Comparison of ENCODE assay signal across 20 mouse cellular contexts in genomic region chr16:4035575-4035974, GRCm38 (mm10). TPM values are rescaled to one million over a fixed set of nuclear protein-coding genes. Genes with fewer than 3 reads are reported as not detected.
DNase-seq lines count a peak whose midpoint lies in the region; ATAC-seq lines count a peak whose summit lies in the region.
"Had no signal": no experiment of that assay in that cellular context is flagged by ENCODE, and none has a peak within 500 bp of the region (broad histone marks: within the 10 kb centered on the region; RNA-seq: fewer than 3 reads in every experiment).

No protein-coding gene starts in this region.

- H3K27ac ChIP-seq in kidney, embryonic 16.5 days (ENCODE audit: low read length) = no peak overlapping the region
- H3K27ac ChIP-seq: embryonic facial prominence, embryonic 15.5 days; forebrain, embryonic 15.5 days; hindbrain, embryonic 13.5 days had no signal

- peaks cover 7% of the 10 kb centered on the region; the same call in 1 of the 2 replicates for H3K4me1 ChIP-seq in kidney, embryonic 16.5 days (ENCODE audit: insufficient read depth, low read length)
- H3K4me1 ChIP-seq: embryonic facial prominence, embryonic 15.5 days; forebrain, embryonic 15.5 days; hindbrain, embryonic 13.5 days had no signal

- 78% methylated on average over 2 of the region's 2 CpGs for WGBS in kidney, embryonic 16.5 days

- no peak overlapping the region for H3K4me2 ChIP-seq in kidney, embryonic 16.5 days (replicated peaks; ENCODE audit: low read depth, low read length)
- H3K4me2 ChIP-seq: embryonic facial prominence, embryonic 15.5 days; forebrain, embryonic 15.5 days; hindbrain, embryonic 13.5 days had no signal

- ATAC-seq in kidney, embryonic 16.5 days (ENCODE audit: low FRiP score, low TSS enrichment) = no peak
- ATAC-seq: activated CD4-positive, CD25-positive, alpha-beta regulatory T cell, adult 4 months; forebrain, embryonic 15.5 days; Patski had no signal

- no peaks in the 10 kb centered on the region for H3K27me3 ChIP-seq in kidney, embryonic 16.5 days (ENCODE audit: insufficient read depth, low read length)
- H3K27me3 ChIP-seq: CH12.LX; embryonic facial prominence, embryonic 15.5 days; forebrain, embryonic 15.5 days; hindbrain, embryonic 13.5 days; Patski had no signal

- peak; percentile 74 for DNase-seq in kidney, adult 11 months
- DNase-seq in kidney, postnatal 14 days = no peak
- DNase-seq in kidney, adult 9 months = peak; percentile 79
- peak; percentile 19 for DNase-seq in fat pad, adult 2 months (ENCODE audit: extremely low read depth, low read depth, low spot score)
- DNase-seq in embryo, embryonic 9.5 days (ENCODE audit: extremely low spot score) = no peak
- no peak for DNase-seq in urinary bladder, postnatal 25 days (ENCODE audit: low spot score)
- DNase-seq: adrenal gland, postnatal 25 days; cerebellum, adult 18-20 months; cerebellum, adult 9-11 months; gastrocnemius, postnatal 36 days; heart, adult 11 months; heart, postnatal 10 days had no signal

- no peak overlapping the region for H3K4me3 ChIP-seq in kidney, embryonic 16.5 days (ENCODE audit: low read length)
- H3K4me3 ChIP-seq: embryonic facial prominence, embryonic 15.5 days; erythroblast, embryonic 14.5 days; forebrain, embryonic 15.5 days; hindbrain, embryonic 13.5 days had no signal

- H3K9ac ChIP-seq in kidney, embryonic 16.5 days (replicated peaks; ENCODE audit: low read length) = no peak overlapping the region
- H3K9ac ChIP-seq: embryonic facial prominence, embryonic 15.5 days; forebrain, embryonic 15.5 days; hindbrain, embryonic 13.5 days had no signal

- peaks cover 39% of the 10 kb centered on the region for H3K36me3 ChIP-seq in kidney, embryonic 16.5 days (ENCODE audit: insufficient read depth, low read length)

- H3K9me3 ChIP-seq in kidney, embryonic 16.5 days (ENCODE audit: low read length) = no peaks in the 10 kb centered on the region
- H3K9me3 ChIP-seq: embryonic facial prominence, embryonic 15.5 days; forebrain, embryonic 15.5 days; hindbrain, embryonic 13.5 days had no signal

RNA-seq across cellular contexts. Expression of gene Dnase1, which starts 1.2 kb away (rescaled TPM):
- polyA plus RNA-seq in kidney, embryonic 16.5 days (2015; fragmentation: Nextera tagmentation; extraction: Ambion mirVana) = 6.5 and 7.8 TPM in 2 replicates
- polyA plus RNA-seq: erythroblast, embryonic 14.5 days had no signal

RNA-seq across cellular contexts. Expression of gene Slx4, which starts 32.0 kb away (rescaled TPM):
- 21.6 and 25.8 TPM in 2 replicates for polyA plus RNA-seq in kidney, embryonic 16.5 days (2015; fragmentation: Nextera tagmentation; extraction: Ambion mirVana)

RNA-seq across cellular contexts. Expression of gene Trap1, which starts 42.1 kb away (rescaled TPM):
- polyA plus RNA-seq in kidney, embryonic 16.5 days (2015; fragmentation: Nextera tagmentation; extraction: Ambion mirVana) = 126 and 128 TPM in 2 replicates

RNA-seq across cellular contexts. Expression of gene Nlrc3, which starts 59.1 kb away (rescaled TPM):
- 2.7 and 2.9 TPM in 2 replicates for polyA plus RNA-seq in kidney, embryonic 16.5 days (2015; fragmentation: Nextera tagmentation; extraction: Ambion mirVana)
- polyA plus RNA-seq: erythroblast, embryonic 14.5 days had no signal

Comparison
In these comparisons a context has a peak if more than half of its experiments do, and no peak if none do; other contexts are left out.
1. DNase-seq: peak in kidney, adult 11 months (single experiment), kidney, adult 9 months (single experiment) and fat pad, adult 2 months (single experiment); none in kidney, postnatal 14 days (single experiment), embryo, embryonic 9.5 days (single experiment) and urinary bladder, postnatal 25 days (single experiment).